Mouse (Mus musculus) liver, embryonic 13.5 days (tissue): ENCODE data around the gene Tbx3. TPM values are rescaled to one million over a fixed set of nuclear protein-coding genes. Genes with fewer than 3 reads are reported as not detected.
A peak's percentile ranks its signal among the peaks of the same experiment; 100 is the strongest.

ENCODE experiments used
- ATAC-seq: fragments of 200-750 bp; cut with Nextera tagmentation; 2 replicates; pipeline ENCODE4 v1.8.0; 2017; ENCODE audit warnings: low read depth, mild to moderate bottlenecking, moderate number of reproducible peaks, moderate library complexity
- DNase-seq: peaks from one replicate; pipeline ENCODE4 v3.0.0; 2022
- H3K27ac ChIP-seq: fragments of 300-500 bp; sonication (generic); 2 replicates; pipeline ENCODE4 v1.5.1; 2015; ENCODE audit warnings: moderate library complexity, mild to moderate bottlenecking, inconsistent platforms
- H3K27me3 ChIP-seq: fragments of 300-500 bp; sonication (generic); 2 replicates; pipeline ENCODE4 v1.6.1; 2015; ENCODE audit warnings: mild to moderate bottlenecking, inconsistent platforms
- H3K36me3 ChIP-seq: fragments of 300-500 bp; sonication (generic); 2 replicates; pipeline ENCODE4 v1.6.1; 2015; ENCODE audit warnings: mild to moderate bottlenecking, inconsistent platforms
- H3K4me1 ChIP-seq: fragments of 300-500 bp; sonication (generic); replicated peaks from 2 replicates; pipeline ENCODE4 v1.6.1; 2015; ENCODE audit warnings: inconsistent platforms
- H3K4me2 ChIP-seq: fragments of 300-500 bp; sonication (generic); 2 replicates; pipeline ENCODE4 v1.6.1; 2015; ENCODE audit warnings: inconsistent platforms, mild to moderate bottlenecking, moderate library complexity
- H3K4me3 ChIP-seq: fragments of 300-500 bp; sonication (generic); replicated peaks from 2 replicates; pipeline ENCODE4 v1.5.1; 2015; ENCODE audit warnings: mild to moderate bottlenecking, inconsistent platforms
- H3K9ac ChIP-seq: fragments of 300-500 bp; sonication (generic); 2 replicates; pipeline ENCODE4 v1.6.1; 2015; ENCODE audit warnings: mild to moderate bottlenecking, inconsistent platforms
- H3K9me3 ChIP-seq: fragments of 300-500 bp; sonication (generic); replicated peaks from 2 replicates; pipeline ENCODE4 v1.6.1; 2016; ENCODE audit warnings: inconsistent platforms
- WGBS: fragments of 180-500 bp; shearing (Covaris S2); methylation state at CpG from one replicate; pipeline ENCODE4 v1.1.7; 2015; ENCODE audit not compliant: insufficient replicate concordance; 5-methylcytosine and 5-hydroxymethylcytosine counted together
- polyA plus RNA-seq: library from polyadenylated mRNA; unstranded; fragments of >200 nt; fragmentation: Nextera tagmentation; extraction: Ambion mirVana; gene quantifications from 2 replicates; pipeline ENCODE4 v1.2.1, GENCODE M21; 2015

The Tbx3 gene
- polyA plus RNA-seq, 1 experiment from 2014 or later = 4.1 TPM

DNA sequence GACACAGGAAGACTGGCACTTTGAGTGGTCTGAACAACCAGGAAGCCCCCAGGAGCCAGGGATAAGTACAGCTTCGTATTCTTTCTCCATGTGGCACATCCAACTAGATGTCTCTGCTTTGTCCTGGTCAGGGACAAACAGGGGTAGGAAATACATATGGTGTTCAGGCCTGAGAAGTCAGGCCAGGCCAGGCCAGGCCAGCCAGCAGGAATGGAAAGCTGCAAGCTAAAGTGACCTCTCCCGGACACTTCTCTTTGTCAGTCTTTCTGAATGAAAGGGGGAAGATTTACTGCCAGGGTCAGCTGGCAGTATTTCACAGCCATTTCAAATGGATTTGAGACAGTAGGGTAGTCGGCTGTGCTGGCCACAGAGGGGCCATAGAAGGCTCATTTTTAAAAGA is 28.8 kb upstream of the Tbx3 start:
- no peaks in the 10 kb centered on the region for H3K36me3 ChIP-seq
- 28% methylated on average over 3 of the region's 3 CpGs for WGBS
- H3K4me3 ChIP-seq = no peak overlapping the region
- H3K9me3 ChIP-seq = no peaks in the 10 kb centered on the region
- DNase-seq (no peak), ATAC-seq (no peak)
- no peaks in the 10 kb centered on the region; the same call in 1 of the 2 replicates for H3K4me1 ChIP-seq
- H3K27me3 ChIP-seq = peaks cover 11% of the 10 kb centered on the region
- H3K9ac ChIP-seq = no peak overlapping the region
- H3K4me2 ChIP-seq = no peak overlapping the region
- H3K27ac ChIP-seq = no peak overlapping the region

GRCm38 (mm10) chr5:119646965-119647364 is 23.5 kb upstream of the Tbx3 start:
- no peaks in the 10 kb centered on the region; the same call in 1 of the 2 replicates for H3K4me1 ChIP-seq
- H3K9me3 ChIP-seq = no peaks in the 10 kb centered on the region
- DNase-seq (no peak), ATAC-seq (no peak)
- H3K9ac ChIP-seq = no peak overlapping the region
- 42% methylated on average over 2 of the region's 2 CpGs for WGBS
- H3K4me3 ChIP-seq = no peak overlapping the region
- peaks cover 24% of the 10 kb centered on the region for H3K27me3 ChIP-seq
- H3K4me2 ChIP-seq = no peak overlapping the region
- H3K27ac ChIP-seq = no peak overlapping the region
- no peaks in the 10 kb centered on the region for H3K36me3 ChIP-seq

DNA sequence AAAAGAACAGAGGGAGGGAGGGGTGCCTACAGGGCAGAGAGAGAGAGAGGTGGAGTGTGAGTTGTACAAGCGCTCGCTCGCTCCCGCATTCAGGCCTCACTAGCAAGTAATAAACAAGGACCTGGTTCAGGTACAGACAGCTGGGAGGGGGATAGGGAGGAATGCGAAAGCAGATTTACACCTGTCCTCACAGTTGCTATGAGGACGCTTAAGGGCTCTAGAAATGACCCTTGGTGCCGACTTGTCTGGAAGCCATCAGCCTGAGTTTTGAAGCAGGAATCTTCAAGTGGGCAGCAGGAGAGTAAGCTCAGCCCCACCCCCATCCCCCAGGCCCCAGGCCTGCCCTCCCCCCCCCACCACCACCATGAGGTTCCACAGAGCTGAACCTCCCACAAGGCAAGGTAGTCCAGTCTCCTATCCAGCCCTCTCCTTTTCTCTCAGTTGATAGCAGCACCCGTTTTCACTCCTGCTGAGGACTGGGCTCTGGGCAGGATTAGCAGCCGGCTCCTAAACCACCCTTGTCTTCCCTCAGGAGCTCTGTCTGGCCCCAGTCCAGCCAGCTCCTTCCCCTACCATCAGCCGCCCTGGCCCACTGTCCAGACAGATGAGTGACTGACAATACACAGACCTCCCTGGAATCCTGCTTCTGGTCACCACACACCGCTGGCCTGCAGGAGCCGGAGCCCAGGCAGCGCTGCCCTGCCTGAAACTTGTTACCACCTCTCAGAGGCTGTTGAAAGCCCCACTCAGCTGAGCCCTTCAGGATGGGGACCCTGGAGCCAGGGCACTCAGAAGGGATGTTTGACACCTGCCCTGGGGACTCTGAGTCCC is 19.1 kb upstream of the Tbx3 start:
- H3K4me2 ChIP-seq = no peak overlapping the region
- ATAC-seq = no peak
- 37% methylated on average over 13 of the region's 13 CpGs for WGBS
- H3K27me3 ChIP-seq = peaks cover 40% of the 10 kb centered on the region
- no peaks in the 10 kb centered on the region for H3K9me3 ChIP-seq
- H3K36me3 ChIP-seq = no peaks in the 10 kb centered on the region
- H3K9ac ChIP-seq = no peak overlapping the region
- no peak overlapping the region for H3K27ac ChIP-seq
- DNase-seq = no peak
- no peaks in the 10 kb centered on the region for H3K4me1 ChIP-seq
- no peak overlapping the region for H3K4me3 ChIP-seq

- Histone ChIP-seq H3K4me1 (no peaks in the 10 kb centered on the region), H3K4me3 (no peak overlapping the region), H3K4me2 (no peak overlapping the region), H3K27me3 (peaks cover 82% of the 10 kb centered on the region), H3K9ac (no peak overlapping the region), H3K36me3 (no peaks in the 10 kb centered on the region), H3K9me3 (no peaks in the 10 kb centered on the region), H3K27ac (no peak overlapping the region)
- ATAC-seq = no peak
- no peak for DNase-seq
- WGBS = 17% methylated on average over 7 of the region's 7 CpGs
Measured at GRCm38 (mm10) chr5:119656354-119656753, 14.1 kb upstream of the Tbx3 start.

DNA sequence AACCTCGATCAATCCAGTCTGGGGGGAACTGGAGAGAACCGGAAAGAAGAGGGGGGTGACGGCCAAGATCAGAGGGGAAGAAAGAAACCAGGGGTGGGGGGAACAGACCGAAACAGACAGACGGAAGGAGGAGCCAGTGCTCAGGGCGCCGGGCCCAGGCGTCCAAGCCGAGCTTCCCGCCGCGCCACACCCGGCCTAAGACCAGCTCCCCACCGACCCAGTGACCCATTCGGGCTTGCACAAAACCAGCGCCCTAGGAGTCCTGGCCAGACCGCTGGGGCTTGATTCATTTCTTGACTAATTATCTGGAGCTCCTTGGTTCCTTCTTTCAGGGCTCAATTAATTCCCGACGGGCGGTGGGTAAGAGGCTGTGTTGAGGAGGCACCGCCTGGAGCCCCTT is 13.6 kb upstream of the Tbx3 start:
- DNase-seq (no peak), ATAC-seq (no peak)
- Histone ChIP-seq H3K4me3 (no peak overlapping the region), H3K9me3 (no peaks in the 10 kb centered on the region), H3K4me2 (no peak overlapping the region), H3K9ac (no peak overlapping the region), H3K27me3 (peaks cover 82% of the 10 kb centered on the region), H3K36me3 (no peaks in the 10 kb centered on the region), H3K27ac (no peak overlapping the region), H3K4me1 (no peaks in the 10 kb centered on the region)
- 3% methylated on average over 21 of the region's 21 CpGs for WGBS

DNA sequence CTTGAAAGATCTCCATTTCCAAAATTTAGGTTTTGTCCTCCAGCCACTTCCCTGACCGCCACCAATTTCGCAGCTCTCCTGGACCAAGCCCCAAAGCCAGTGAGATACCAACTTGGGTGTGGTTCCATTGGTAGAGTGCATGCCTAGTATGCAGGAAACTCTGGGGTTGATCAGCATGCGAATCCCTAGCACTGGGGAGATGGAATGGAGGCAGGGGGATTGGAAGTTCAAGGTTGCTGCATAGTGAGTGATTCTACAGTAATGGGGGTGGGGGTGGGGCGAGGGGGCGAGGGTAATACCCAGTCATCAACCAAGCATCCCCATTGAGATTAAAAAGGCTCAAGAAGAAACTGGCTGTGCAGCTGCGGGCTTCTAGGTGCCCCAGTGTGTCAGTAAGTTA is 13.1 kb upstream of the Tbx3 start:
- no peaks in the 10 kb centered on the region for H3K36me3 ChIP-seq
- no peaks in the 10 kb centered on the region for H3K9me3 ChIP-seq
- WGBS = 9% methylated on average over 6 of the region's 6 CpGs
- H3K27me3 ChIP-seq = peaks cover 86% of the 10 kb centered on the region
- no peak overlapping the region for H3K4me3 ChIP-seq
- H3K4me2 ChIP-seq = no peak overlapping the region
- DNase-seq = no peak
- ATAC-seq = no peak
- H3K4me1 ChIP-seq = no peaks in the 10 kb centered on the region
- H3K9ac ChIP-seq = no peak overlapping the region
- H3K27ac ChIP-seq = no peak overlapping the region

DNA sequence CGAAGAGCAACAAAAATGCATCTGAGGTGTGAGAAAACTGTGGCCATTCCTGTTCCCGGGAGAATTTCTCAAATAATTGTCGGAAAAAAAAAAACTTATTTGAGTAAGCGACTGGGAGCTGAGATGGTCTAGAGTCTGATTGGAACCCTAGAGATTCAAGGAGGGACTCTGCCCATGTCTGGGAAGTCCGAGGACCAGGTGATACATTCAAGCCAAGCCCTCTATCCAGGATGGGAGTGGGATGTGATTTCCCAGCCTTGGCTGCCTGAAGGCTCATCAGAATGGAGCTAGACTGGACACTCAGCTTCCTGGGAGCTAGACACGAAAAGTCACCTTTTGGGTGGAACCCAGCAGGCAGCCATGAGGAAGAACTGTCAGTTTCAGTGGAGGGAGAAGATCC is 12.7 kb upstream of the Tbx3 start:
- no peaks in the 10 kb centered on the region for H3K4me1 ChIP-seq
- 11% methylated on average over 6 of the region's 6 CpGs for WGBS
- H3K9ac ChIP-seq = no peak overlapping the region
- no peak for DNase-seq
- ATAC-seq = no peak
- no peaks in the 10 kb centered on the region for H3K9me3 ChIP-seq
- no peaks in the 10 kb centered on the region for H3K36me3 ChIP-seq
- no peak overlapping the region for H3K27ac ChIP-seq
- H3K4me3 ChIP-seq = no peak overlapping the region
- H3K4me2 ChIP-seq = no peak overlapping the region
- H3K27me3 ChIP-seq = peaks cover 90% of the 10 kb centered on the region

DNA sequence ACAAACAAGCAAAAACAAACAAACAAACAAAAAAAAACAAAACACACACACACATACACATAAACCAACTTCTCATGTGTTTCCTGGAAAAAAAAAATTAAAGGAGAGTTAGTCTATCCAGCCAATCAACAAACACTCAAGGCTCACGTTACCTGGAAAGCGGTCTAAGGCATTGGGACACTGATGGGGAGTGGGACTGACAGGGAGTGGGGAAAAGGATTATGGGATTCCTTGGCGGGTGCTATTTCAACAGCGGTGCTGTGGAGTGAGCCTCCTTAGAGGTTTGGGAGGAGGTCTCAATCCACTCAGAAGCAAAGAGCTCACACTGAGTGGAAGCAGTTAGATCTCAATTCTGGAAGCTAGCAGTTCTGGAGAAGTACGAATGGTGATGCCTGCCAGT is 12.1 kb upstream of the Tbx3 start:
- Histone ChIP-seq H3K4me3 (no peak overlapping the region), H3K36me3 (no peaks in the 10 kb centered on the region), H3K27me3 (peaks cover 96% of the 10 kb centered on the region), H3K9me3 (no peaks in the 10 kb centered on the region), H3K27ac (no peak overlapping the region), H3K4me1 (no peaks in the 10 kb centered on the region), H3K9ac (no peak overlapping the region), H3K4me2 (no peak overlapping the region)
- ATAC-seq (no peak), DNase-seq (no peak)
- WGBS = 6% methylated on average over 5 of the region's 5 CpGs

GRCm38 (mm10) chr5:119659041-119659440 is 11.4 kb upstream of the Tbx3 start:
- Histone ChIP-seq H3K9ac (no peak overlapping the region), H3K4me1 (no peaks in the 10 kb centered on the region), H3K27ac (no peak overlapping the region), H3K9me3 (no peaks in the 10 kb centered on the region), H3K27me3 (peaks cover 97% of the 10 kb centered on the region), H3K4me3 (no peak overlapping the region), H3K4me2 (no peak overlapping the region), H3K36me3 (no peaks in the 10 kb centered on the region)
- ATAC-seq (no peak), DNase-seq (no peak)
- WGBS = 5% methylated on average over 3 of the region's 3 CpGs

- no peaks in the 10 kb centered on the region for H3K36me3 ChIP-seq
- H3K4me3 ChIP-seq = no peak overlapping the region
- no peak for DNase-seq
- WGBS = 7% methylated on average over 25 of the region's 25 CpGs
- no peak overlapping the region for H3K9ac ChIP-seq
- no peak overlapping the region for H3K27ac ChIP-seq
- H3K9me3 ChIP-seq = no peaks in the 10 kb centered on the region
- ATAC-seq = no peak
- no peaks in the 10 kb centered on the region for H3K4me1 ChIP-seq
- peak overlapping the region; percentile 30 for H3K4me2 ChIP-seq
- H3K27me3 ChIP-seq = peaks cover 100% of the 10 kb centered on the region
Measured at GRCm38 (mm10) chr5:119660526-119661410, 9.7 kb upstream of the Tbx3 start.

DNA sequence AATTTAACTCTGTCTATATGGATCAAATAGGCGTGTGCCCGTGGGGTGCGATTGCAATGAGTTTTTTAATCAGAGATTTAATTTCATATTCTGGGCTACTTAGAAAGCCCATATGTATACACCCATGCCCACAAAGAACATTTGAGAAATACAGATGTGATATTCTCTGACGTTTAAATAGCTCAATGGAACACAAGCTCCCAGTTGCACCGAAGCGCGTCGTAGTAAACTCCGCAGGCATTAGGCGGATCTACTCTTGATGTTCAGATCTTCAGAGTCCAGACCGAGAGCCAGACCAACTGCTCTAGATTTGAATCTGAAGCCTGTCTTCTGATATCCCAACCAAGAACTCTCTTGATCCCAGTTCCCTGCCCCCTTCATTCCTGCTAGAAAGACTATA is 9.0 kb upstream of the Tbx3 start:
- Histone ChIP-seq H3K36me3 (no peaks in the 10 kb centered on the region), H3K4me1 (no peaks in the 10 kb centered on the region), H3K27ac (no peak overlapping the region), H3K4me2 (peak overlapping the region; percentile 30), H3K9me3 (no peaks in the 10 kb centered on the region), H3K4me3 (no peak overlapping the region), H3K27me3 (peaks cover 100% of the 10 kb centered on the region), H3K9ac (no peak overlapping the region)
- no peak for ATAC-seq
- 4% methylated on average over 11 of the region's 11 CpGs for WGBS
- DNase-seq = no peak
